Mouse (Mus musculus): Measurements from ENCODE around the gene Pdzk1ip1. TPM values are rescaled to one million over a fixed set of nuclear protein-coding genes. Genes with fewer than 3 reads are reported as not detected.

Pdzk1ip1 gene
- total RNA-seq, 2 experiments from 2014 or later, result not detected

DNA sequence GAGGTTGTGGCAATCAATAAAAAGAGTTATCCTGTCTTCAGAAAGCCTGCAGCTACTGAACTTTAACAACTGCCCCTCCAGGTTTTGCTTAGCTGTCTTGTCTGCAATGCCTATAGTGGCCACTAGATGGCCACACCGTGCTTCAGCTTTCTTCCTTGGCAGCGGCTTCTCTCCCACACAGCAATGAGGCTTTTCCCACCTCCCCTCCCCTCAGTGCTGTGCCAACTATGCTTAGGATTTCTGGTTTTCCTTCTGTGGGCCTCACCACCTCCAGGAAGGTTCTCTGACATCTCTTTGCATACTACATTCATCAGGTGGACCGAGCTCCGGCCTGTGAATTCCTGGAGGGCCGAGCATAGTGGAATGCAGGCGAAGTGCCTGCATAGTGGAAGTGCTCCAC lies 13.2 kb downstream of the Pdzk1ip1 start:
- intact Hi-C loops (cut with DNase I), result loop anchor here (2.0 kb wide), 1 partner anchor 609 kb away; no protein-coding TSS in a partner anchor
- DNase-seq, result peak; percentile 41 to 63

GRCm38 (mm10) chr4:115103510-115103909 lies 15.0 kb downstream of the Pdzk1ip1 start:
- intact Hi-C loops (cut with DNase I), result no loop called here
- no peak for DNase-seq

GRCm38 (mm10) chr4:115111167-115111566 lies 22.7 kb downstream of the Pdzk1ip1 start:
- intact Hi-C loops (cut with DNase I), result no loop called here

DNA sequence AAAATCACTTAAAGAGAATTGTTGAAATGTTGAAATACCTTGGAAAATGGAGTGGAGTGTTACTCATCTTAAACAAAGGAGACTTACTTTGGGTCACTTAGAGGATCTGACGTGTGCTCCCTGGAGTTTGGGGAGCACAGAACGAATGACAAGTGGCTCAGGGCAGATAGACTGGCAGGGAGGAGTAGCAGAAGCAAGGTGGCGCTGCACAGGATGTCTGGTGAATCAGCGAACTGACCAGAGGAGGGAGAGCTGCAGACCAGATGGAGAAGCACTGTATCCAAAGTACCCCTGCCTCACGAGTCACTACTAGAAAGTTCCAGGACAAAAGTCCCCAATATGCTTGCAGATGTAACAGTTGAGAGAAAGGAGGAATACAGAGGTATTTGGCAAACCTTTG lies 24.8 kb downstream of the Pdzk1ip1 start:
- DNase-seq, result no peak
- intact Hi-C loops (cut with DNase I), result no loop called here

More at GRCm38 (mm10) chr4:115111167-115111566, 22.7 kb downstream of the Pdzk1ip1 start:
- DNase-seq, result no peak

DNA sequence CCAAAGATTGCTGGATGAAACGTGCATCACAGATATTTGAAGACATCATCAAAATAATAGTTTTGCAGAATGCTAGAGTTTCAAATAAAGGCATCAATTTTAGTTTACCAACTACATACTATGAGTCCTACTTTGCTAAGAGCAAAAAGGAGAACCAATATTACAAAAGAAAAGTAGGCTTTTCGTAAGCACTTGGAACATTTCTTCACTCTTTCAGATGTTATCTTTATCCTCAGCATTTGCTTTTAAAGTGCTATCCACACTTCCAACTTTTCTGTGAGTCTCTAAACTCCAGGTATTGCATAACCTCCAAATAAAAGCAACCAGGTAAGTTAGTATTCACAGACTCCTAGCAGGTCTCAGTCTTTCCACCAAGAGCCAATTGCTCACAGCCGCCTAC lies 31.1 kb downstream of the Pdzk1ip1 start:
- no peak for DNase-seq
- intact Hi-C loops (cut with DNase I), result no loop called here

DNA sequence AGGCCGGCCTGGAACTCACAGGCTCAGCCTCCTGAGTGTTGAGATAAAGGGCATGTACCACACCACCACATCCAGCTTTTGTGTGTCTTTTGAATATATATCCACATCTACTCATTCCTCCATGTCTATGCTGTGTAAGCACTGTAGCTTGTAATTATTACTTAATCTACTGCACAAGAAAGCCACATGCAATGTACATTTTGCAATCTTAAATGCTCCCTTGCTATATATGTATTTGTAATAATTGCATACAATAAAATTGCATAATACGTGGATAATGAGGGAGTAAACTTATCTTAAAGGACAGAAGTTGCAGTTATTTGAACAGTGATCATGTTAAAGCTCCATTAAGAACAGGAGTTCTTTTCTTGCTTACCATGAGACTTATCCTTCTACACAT lies 32.7 kb downstream of the Pdzk1ip1 start:
- intact Hi-C loops (cut with DNase I), result no loop called here
- DNase-seq, result no peak

DNA sequence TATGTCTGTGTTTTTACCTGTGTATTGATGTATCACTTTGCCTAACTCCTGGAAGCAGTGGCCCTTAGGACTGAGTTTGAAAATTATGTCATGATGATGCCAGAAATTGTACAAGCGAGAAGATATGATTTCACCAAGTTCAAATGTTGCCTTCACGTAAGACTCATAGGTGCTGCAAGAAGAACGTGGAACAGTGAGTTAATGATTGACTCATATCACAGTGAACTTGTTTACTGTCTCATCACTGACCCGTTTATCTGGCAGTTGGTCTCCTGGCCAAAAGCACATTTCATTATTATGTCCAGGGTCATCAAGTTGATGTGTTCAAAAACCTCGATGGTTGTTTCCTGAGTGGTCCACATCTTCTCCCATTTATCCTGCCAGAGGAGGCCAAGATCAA lies 33.1 kb downstream of the Pdzk1ip1 start:
- DNase-seq, result no peak
- intact Hi-C loops (cut with DNase I), result no loop called here

DNA sequence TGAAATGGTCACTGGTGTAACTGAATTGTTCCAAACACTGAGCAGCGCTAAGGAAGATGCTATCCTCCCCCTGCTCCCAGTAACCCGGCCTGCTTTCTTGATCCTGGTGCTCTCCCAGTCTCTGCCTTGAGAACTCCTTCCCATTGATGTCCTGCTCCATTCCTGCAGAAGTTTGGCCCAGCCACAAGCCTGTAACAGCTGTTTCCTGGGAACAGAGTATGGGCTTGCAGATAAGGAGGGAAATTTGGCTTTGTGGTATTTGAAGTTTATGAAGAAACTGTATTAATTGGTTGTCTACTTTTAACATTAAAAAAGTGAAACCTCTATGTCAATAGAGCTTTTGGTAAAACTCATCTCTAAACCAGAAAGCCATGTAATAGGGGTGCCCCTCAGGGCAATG lies 35.0 kb downstream of the Pdzk1ip1 start:
- intact Hi-C loops (cut with DNase I), result no loop called here
- no peak for DNase-seq

DNA sequence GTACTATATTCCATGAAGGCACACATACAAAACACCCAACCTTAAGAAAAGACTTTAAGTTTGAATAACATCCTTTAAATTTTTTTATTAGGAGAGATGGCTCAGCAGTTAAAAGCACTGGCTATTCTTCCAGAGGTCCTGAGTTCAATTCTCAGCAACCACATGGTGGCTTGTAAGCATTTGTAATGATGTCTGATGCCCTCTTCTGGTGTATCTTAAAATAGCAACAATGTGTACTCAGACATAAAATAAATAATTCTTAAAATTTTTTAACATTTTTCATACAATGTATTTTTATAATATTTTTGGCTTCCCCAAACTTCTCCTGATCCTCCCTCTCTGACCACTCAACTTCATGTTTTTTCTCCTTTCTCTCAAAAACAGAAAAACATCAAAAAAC lies 36.2 kb downstream of the Pdzk1ip1 start:
- intact Hi-C loops (cut with DNase I), result no loop called here
- no peak for DNase-seq

GRCm38 (mm10) chr4:115133085-115133484 lies 44.6 kb downstream of the Pdzk1ip1 start:
- no peak for DNase-seq
- intact Hi-C loops (cut with DNase I), result no loop called here

GRCm38 (mm10) chr4:115133621-115134295 lies 45.2 kb downstream of the Pdzk1ip1 start, which contains the start of gene Cyp4x1:
TSS of gene Cyp4x1 (minus strand) at chr4:115134281.
- intact Hi-C loops (cut with DNase I), result no loop called here
- DNase-seq, result no peak

GRCm38 (mm10) chr4:115134296-115134630 lies 45.8 kb downstream of the Pdzk1ip1 start:
- no peak for DNase-seq
- intact Hi-C loops (cut with DNase I), result no loop called here

Other genes with a start within 250 kb of the Pdzk1ip1 start
- under 1 TPM; 0.24 to 0.39 TPM for gene Foxd2, start 179.8 kb upstream of the Pdzk1ip1 start, total RNA-seq (2021)
- not detected for gene Foxe3, start 162.7 kb upstream of the Pdzk1ip1 start, total RNA-seq (2021)
- gene Cmpk1, start 101.5 kb upstream of the Pdzk1ip1 start, total RNA-seq (2021), result 10 to 100 TPM; 36.1 to 37.7 TPM
- gene Stil, start 88.5 kb upstream of the Pdzk1ip1 start, total RNA-seq (2021), result under 1 TPM; 0.16 to 0.28 TPM
- gene Tal1, start 32.3 kb upstream of the Pdzk1ip1 start, total RNA-seq (2021), result 1 to 10 TPM; 4.0 to 4.3 TPM
- not detected for gene Cyp4x1, start 45.6 kb downstream of the Pdzk1ip1 start, total RNA-seq (2021)
- not detected for gene Cyp4a29, start 153.4 kb downstream of the Pdzk1ip1 start, total RNA-seq (2021)
- not detected for gene Cyp4a12a, start 210.3 kb downstream of the Pdzk1ip1 start, total RNA-seq (2021)

Data from heart, postnatal 36 days (tissue).